In the genomic region with DNA sequence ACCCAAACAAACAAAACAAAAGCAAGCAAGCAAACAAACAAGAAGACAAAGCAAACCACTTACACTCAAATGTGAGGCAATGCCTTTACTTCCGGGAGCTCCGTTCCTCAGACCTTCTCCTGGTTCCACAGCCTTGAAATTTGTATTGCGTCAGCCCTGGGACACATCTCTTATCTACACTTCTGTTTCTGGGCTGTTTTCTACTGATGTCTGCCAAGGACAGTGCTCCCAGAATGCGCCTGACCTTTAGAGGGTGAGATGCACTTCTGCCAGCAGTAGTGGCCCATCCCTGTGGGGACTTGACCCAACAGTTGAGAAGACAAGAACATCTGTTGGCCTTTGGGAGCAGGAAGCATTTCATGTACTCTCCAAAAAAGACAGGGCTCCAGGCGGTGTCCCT, we compare ENCODE assay signal across 10 mouse cellular contexts.
DNase-seq lines count a peak whose midpoint lies in the region; ATAC-seq lines count a peak whose summit lies in the region.
"Had no signal": no experiment of that assay in that cellular context is flagged by ENCODE, and none has a peak within 500 bp of the region (broad histone marks: within the 10 kb centered on the region; RNA-seq: fewer than 3 reads in every experiment).

No protein-coding gene starts in this region.

- peak; percentile 93 for ATAC-seq in erythroblast, adult 5-6 weeks (replicated peaks; ENCODE audit: low FRiP score, poor library complexity, severe bottlenecking)
- ATAC-seq: midbrain, embryonic 16.5 days had no signal

- DNase-seq in testis, postnatal 14 days (ENCODE audit: low spot score), result peak; percentile 24
- DNase-seq in testis, postnatal 10 days (ENCODE audit: low spot score), result no peak
- peak; percentile 86 for DNase-seq in liver
- peak; percentile 12 for DNase-seq in yolk sac, embryonic 10.5 days (ENCODE audit: low spot score)
- no peak for DNase-seq in urinary bladder, postnatal 25 days (ENCODE audit: low spot score)
- DNase-seq in right cerebral cortex, adult 18-20 months, result no peak
- no peak for DNase-seq in cerebellum, postnatal 10 days
- DNase-seq: cerebellum, adult 2 months had no signal

Comparison
In these comparisons a context has a peak if more than half of its experiments do, and no peak if none do; other contexts are left out.
1. DNase-seq: peak in testis, postnatal 14 days (single experiment), liver (single experiment) and yolk sac, embryonic 10.5 days (single experiment); none in testis, postnatal 10 days (single experiment), urinary bladder, postnatal 25 days (single experiment), right cerebral cortex, adult 18-20 months (single experiment) and cerebellum, postnatal 10 days (0 of 2).